Mouse (Mus musculus): ENCODE data around the gene Kcnq2.
A peak's percentile ranks its signal among the peaks of the same experiment; 100 is the strongest.

The Kcnq2 gene

DNA sequence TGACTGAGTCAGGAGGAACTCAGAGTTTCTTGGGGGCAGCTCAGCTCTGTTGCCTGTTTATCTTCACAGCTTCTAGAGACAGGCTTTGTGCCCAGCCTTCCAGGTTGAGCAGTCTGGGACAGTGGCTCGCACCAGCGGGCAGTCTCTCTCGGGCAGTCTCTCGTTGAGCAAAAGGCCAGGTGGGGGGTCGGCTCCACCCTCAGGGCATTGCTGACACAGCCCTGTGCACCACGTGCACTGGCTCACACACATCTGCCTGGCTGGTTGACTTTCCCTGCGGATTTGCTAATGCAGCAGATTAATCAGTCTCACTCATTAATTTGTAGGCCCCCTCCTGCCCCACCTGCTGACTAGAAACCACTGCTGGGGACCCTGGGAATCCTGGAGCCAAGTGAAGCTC is 93.2 kb downstream of the Kcnq2 start:
- no peak for DNase-seq (ENCODE audit: low spot score in 2 of 2)

DNA sequence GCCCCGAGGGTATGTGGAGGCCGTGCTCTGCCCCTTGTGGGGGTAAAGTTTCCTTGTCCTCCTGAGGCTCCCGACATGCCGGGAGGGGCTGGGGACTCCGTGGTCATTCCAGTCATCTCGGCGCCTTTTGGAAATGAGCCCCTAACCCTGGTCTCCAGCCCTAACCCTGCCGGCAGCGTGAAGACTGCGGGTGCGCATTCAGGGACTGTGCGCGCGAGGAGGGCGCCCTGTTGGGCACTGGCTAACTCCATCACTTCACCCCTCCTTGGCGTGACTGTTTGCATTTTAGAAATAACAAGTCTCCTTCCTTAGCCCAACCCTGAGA is 95.8 kb downstream of the Kcnq2 start:
- no peak for DNase-seq (ENCODE audit: low spot score in 2 of 2)

DNA sequence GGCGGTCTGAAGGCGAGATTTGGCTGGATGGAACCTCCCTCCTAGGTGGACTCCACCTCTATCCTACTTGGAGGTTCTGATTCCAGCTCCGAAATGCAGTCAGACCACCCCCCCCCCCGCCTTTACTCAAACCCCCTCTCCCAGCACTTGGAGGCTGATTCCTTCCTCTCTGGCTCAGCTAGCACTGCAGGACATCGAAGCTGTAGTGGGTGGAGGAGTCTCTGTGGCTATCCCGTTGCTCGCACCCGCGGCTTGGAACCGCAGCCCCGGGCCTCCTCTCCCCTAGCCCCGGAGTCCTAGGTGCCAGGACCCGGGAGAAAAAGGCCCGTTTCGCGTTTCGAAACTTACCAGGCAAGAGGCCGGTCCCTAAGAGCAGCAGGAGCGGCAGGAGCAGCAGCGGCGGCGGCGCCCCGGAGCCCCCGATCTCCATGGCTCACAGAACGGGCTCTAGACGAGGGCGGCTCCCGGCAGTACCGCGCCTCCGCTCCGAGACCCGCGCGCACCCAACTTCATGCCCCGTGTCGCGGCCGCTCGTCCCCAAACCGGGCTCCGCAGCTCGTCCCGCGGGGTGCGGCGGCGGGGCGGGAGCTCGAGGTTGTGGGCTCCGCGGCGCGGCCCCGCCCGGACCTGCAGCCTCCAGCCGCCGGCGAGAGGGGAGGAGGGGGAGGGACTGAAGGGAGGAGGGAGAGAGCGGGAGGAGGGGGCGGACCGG is 96.3 kb downstream of the Kcnq2 start:
- peak in 1 of 2 experiments; percentile 17 for DNase-seq (ENCODE audit: low spot score in 2 of 2)

- no peak for DNase-seq (ENCODE audit: low spot score in 2 of 2)
Measured at GRCm38 (mm10) chr2:181036561-181036960, 98.5 kb downstream of the Kcnq2 start.

DNA sequence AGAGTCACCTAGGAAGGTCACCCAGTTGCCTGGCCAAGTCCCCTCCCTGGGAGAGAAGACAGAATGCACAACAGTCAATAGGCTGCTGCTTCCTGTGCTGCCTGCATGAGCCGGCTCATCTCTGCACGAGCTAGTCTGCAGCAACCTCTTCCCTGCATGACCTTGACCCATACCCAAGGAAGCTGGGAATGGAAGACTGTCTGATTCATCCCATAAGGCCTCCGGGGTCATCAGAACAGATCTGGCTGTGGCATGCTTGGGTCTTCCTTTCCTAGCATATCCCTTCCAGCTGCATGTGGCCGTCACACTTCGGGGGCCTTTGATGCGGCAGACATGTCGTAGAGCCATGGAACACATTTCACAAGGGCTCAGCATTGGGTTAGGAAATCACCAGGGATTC is 99.9 kb downstream of the Kcnq2 start:
- DNase-seq (ENCODE audit: low spot score in 2 of 2) = no peak

DNA sequence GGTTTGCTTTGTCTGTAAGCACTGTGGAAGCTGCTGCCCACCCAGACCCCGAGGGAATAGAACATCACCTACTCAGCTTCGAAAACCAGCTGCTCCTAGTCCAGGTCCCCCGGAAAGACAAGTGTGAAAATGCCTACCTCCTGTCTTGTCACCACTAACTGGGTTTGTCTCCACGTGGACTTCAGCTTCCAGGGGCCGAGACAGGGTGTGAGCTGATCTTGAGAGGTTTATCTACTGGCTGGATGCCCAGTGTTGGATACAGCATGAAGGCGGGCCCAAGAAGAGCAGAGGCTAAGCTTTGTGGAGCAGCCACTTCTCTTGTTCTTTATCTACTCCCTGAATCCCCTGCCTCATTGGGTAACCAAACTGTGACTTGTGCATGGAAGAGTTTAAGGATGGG is 101.8 kb downstream of the Kcnq2 start:
- DNase-seq (ENCODE audit: low spot score in 2 of 2) = no peak

GRCm38 (mm10) chr2:181032407-181032806 is 102.7 kb downstream of the Kcnq2 start:
- DNase-seq (ENCODE audit: low spot score in 2 of 2) = no peak

- no peak for DNase-seq (ENCODE audit: low spot score in 2 of 2)
Measured at GRCm38 (mm10) chr2:181031406-181031934, 103.6 kb downstream of the Kcnq2 start.

All from urinary bladder, adult 18-20 months (tissue).